Mouse (Mus musculus): ENCODE measurements around the gene Tmem191c.

Tmem191c gene

GRCm38 (mm10) chr16:17331855-17332254 lies 56.0 kb downstream of the Tmem191c start:
- DNase-seq, result no peak

Data from lung, postnatal 14 days (tissue).